Mouse (Mus musculus) G1E-ER4 (cell line): ENCODE data around the gene Mlf2. TPM values are rescaled to one million over a fixed set of nuclear protein-coding genes. Genes with fewer than 3 reads are reported as not detected.

Experiments used
- GATA1 ChIP-seq: IDR thresholded peaks from one replicate; pipeline ENCODE4 v1.8.0; 2012; ENCODE audit warnings: low read length, inconsistent platforms
- polyA plus RNA-seq: library from polyadenylated mRNA; stranded (reverse); fragments of >175 nt; gene quantifications from 2 replicates; pipeline ENCODE4 v1.2.3, GENCODE M21; 2012

The Mlf2 gene
- polyA plus RNA-seq, 1 experiment = 363 TPM

DNA sequence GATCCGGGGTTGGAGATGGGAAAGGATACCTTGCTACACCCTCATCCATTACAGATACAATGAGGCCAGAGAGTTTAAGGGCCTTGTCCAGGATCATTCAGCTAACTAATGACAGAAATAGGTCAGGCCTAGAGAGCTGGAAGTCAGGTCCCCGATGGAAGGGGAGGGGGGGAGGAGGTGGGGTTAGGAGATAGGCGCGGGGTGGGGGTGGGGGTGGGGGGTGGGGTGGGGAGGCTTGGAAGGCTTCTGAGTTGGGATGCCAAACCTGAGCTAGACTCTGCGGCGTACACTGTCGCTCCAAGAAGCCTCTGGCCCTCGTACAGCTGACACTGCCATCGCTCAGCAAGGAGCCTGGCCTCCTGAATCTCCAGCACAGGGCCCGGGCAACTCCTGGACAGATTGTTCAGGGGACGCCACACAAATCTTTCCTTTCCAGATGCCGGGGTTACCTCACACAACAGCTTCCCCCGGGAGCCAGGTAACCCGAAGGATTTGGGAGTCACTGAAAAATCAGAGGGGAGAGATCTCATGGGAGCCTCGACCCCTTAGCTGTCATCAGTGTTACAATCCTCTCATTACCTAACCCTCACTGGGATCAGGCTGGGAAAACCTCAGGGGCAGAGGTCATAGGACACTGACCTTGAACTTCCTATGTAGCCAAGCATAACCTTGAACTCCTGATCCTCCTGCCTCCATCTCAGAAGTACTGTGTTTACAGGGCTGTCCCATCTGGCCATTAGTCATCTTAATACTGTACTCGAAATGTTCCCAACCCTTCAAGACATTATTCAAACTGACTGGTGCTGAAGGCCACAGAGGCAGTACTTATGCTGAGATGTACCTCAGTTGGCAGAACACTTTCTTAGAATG, 26.0 kb upstream of the Mlf2 start:
- no peak for TF ChIP-seq GATA1

DNA sequence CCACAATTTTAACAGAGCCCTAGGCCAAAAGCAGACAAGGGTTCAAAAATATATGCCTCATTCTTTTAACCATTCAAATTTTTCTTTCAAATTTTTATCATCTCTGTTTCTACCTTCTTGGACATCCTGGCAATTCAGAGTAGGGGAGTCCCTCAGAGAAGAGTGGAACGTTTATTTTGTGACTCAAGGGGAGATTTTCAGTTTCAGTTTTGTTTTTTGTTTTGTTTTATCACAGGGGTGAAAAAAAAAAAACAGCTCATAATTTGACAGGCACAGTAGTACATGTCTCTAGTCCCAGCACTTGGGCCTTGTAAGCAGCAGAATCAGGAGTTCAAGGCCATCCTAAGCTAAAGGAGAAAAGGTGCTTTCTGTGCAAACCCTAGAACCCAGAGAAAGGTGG, 23.4 kb upstream of the Mlf2 start:
- no peak for TF ChIP-seq GATA1

- no peak for TF ChIP-seq GATA1
Observed at GRCm38 (mm10) chr6:124910032-124910431, 21.2 kb upstream of the Mlf2 start.

GRCm38 (mm10) chr6:124911533-124912218, 19.5 kb upstream of the Mlf2 start, which contains the start of gene Lag3:
Gene Lag3, minus strand, starts transcription at chr6:124911705.
- no peak for TF ChIP-seq GATA1

GRCm38 (mm10) chr6:124913214-124913613, 18.0 kb upstream of the Mlf2 start:
- TF ChIP-seq GATA1 = no peak

GRCm38 (mm10) chr6:124913721-124914285, 17.4 kb upstream of the Mlf2 start:
- no peak for TF ChIP-seq GATA1

DNA sequence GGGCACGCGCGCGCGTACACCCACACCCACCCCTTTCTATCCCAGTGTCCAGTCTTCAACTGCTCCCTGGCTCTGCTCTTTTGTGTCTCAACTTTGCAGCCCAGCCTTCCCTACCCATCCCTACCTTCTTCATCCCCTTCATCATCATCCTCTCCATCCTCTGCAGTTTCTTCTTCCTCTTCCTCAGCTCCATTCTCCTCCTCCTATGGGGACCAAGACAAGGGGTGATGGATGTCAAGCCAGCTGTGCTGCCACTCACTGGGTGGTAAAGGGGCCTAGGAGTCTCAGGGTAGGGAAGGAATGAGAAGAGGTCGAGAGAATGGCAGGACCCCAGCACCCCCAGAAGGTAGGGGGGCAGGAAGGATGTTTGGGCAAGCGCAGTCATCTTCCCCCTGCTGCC, 16.7 kb upstream of the Mlf2 start:
- no peak for TF ChIP-seq GATA1

DNA sequence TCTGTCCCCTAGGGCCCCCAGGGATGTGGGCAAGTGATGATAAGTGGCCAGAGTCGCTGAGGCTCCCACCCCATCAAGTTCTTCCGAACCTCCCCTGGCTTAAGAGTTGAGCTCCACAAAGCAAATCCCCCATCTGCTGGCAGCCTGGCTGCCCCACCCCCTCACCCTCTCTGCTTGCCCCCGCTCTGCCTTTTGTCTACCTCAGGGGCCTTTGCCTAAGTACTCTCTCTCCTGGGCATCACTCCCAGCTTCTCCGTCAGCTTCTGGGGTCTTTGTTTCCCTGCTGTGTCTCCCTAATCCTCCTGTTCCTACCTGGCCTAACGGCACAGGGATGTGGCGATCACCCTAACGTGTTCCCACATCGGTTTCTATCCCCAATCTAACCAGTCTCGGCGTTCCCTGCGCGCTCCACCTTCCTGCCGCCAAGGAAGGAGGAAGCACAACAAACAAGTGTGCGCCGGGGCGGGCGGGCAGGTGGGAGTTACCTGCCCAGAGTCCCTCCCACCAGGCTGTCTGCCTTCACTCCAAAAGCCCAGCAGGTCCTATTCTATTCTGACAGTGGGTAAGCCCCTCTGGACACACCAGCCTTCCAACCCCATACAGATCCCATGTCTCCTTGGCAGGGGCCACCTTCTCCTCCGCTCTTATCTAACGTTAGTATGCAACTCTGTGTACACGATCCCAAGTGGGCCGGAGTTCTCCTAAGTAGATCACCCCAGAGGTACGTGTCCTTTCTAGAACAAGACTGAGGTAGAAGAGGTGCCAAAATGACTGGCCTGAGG, 15.8 kb upstream of the Mlf2 start:
- no peak for TF ChIP-seq GATA1

GRCm38 (mm10) chr6:124915942-124916694, 15.1 kb upstream of the Mlf2 start:
- no peak for TF ChIP-seq GATA1

GRCm38 (mm10) chr6:124916695-124917517, 14.3 kb upstream of the Mlf2 start:
- no peak for TF ChIP-seq GATA1

DNA sequence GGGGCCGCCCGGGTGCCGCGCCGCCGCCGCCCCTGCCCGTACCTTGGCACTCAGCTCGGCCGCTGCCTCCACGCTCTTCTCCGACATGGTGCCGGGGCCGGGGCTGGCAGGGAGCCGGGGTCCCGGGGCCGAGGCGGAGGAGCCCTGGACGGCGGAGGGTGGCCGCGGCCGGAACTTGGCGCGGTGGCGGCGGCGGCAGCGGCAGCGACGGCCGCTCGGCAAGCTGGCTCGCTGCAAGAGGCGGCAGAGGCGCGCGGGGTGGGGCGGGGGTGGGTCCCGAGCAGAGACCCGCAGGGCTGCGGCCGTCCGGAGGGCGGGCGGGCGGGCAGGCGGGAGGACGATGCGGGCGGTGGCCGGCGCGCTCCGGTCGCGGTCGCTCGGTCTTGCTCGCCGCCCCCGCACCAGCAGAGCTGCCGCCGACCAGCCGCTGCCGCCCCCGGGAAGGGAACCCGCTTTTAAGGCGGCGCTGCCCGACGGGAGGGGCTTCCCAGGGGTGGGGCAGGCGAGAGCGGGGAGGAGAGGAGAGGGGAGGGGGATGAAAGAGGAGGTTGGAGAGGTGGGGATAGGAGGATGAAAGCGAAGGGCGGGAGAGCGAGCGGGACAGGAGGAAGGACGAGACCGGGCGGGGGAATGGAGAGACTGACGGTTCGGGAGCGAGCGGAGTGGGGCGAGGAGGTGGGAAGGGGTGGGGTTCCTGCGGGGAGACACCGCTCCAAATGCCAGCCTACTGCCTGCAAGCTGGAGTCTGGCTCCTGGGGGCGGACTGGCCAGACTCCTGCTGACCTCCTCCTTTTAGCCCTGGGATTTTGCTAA, 13.5 kb upstream of the Mlf2 start:
- TF ChIP-seq GATA1 = no peak

DNA sequence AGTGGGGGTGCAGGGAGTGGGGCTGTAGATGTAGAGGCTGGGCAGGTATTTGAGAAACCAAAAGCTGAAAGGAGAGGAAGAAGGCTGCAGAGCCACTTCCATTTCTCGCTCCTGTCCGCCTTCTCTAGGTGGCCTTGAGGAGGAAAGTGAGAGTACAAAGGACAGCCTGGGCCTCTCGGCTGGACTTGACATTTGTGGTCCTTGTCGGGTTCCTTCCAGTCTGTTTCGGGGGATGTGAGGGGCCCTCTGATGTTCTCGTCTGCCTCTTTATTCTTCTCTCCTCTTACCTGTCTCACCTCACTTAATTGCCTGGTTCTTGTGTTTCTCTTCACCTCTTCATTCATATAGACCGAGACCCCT, 12.9 kb upstream of the Mlf2 start:
- TF ChIP-seq GATA1 = no peak

DNA sequence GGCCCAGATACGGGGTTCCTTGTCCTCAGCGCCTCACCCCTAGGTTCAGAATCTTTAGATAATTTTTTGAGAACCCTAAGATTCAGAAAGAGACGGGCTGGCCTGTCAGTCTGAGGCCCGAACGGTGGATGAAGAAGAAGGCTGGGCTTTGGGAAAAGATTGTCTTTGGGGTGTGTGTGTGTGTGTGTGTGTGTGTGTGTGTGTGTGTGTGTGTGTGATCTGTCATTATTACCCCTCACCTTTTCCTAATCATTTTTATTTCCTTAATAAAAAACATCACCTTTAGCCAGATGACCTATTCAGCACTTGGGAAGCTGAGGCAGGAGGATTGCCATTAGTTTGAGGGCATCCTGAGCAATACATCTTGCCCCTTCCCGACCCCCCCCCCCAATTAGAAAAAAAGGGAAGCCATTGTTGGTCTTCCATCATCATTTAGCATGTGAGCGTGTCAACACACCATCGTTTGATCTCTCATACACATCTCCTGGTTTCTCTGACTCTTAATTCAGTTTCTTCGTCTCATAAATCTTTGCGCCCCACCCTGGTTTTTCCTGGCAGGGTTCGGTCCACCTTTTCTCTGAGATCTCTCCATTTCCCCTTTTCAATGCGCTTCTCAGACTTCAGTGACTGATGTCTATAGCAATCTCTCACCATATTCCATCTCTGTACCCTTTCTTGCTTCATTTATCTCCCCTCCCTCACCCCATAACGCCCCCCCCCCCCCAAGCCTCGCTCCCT, 12.1 kb upstream of the Mlf2 start:
- no peak for TF ChIP-seq GATA1
